Mouse (Mus musculus) bone marrow, adult 2 months (tissue): Measurements from ENCODE around the gene Gab1.

ENCODE experiments used
- CTCF ChIP-seq: fragments of 200-500 bp; IDR thresholded peaks from 2 replicates; pipeline ENCODE4 v1.5.1; 2011; ENCODE audit warnings: low read length, control low read depth; ENCODE audit not compliant: control insufficient read depth, insufficient read depth
- POLR2A ChIP-seq: fragments of 200-500 bp; IDR thresholded peaks from 2 replicates; pipeline ENCODE4 v1.6.1; 2011; ENCODE audit warnings: low read depth, mild to moderate bottlenecking, control low read depth, low read length, borderline replicate concordance; ENCODE audit not compliant: control insufficient read depth

- TF ChIP-seq POLR2A, result no peak
- TF ChIP-seq CTCF, result no peak
These were observed 23.2 kb downstream of the Gab1 start for GRCm38 (mm10) chr8:80857128-80857527.
